Mouse (Mus musculus): ENCODE measurements around the gene Mfsd10.
A peak's percentile ranks its signal among the peaks of the same experiment; 100 is the strongest.
"Not testable (repeated sequence)": the region's sequence is repeated elsewhere in the genome, so short reads cannot be mapped to it uniquely, and the experiment has no call there.

Mfsd10 gene

DNA sequence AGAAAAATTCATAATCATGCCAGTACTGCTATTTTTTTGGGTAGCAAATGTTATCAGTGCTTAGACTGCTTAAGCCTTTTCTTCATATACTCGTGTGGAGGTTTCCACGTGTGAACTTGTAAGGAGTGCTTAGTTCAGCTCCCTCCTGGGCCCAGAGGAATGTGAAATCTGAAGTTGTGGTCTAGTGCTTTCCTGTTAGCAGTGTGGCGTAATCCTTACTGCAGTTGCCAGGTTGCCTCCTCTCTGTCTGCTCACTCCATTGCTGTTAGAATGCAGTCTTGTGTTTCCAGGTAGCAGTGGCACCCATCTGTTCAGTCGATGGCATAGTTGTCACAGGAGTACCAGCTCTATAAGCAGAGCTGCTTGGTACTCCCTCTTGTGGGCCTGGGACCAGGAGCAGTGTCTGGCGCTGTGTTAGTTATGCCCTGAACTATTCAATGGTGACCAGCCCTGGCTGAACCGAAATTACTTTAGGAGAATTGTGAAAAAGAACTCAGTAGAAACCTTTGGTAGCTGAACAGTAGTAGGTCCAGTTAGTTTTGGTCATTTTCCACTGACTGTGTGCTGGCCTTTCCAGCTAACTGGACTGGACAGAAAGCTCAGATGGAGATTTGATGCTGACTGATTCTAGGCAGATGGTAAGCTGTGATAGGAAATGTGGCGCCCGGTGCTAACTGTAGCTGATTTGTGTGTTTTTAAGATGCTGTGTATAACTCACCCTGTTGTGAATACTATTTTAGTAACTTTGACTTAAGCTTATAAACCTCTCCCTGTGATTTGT, 29.7 kb downstream of the Mfsd10 start:
- ATAC-seq (ENCODE audit: insufficient number of reproducible peaks, low FRiP score, low TSS enrichment) = peak; percentile 75

DNA sequence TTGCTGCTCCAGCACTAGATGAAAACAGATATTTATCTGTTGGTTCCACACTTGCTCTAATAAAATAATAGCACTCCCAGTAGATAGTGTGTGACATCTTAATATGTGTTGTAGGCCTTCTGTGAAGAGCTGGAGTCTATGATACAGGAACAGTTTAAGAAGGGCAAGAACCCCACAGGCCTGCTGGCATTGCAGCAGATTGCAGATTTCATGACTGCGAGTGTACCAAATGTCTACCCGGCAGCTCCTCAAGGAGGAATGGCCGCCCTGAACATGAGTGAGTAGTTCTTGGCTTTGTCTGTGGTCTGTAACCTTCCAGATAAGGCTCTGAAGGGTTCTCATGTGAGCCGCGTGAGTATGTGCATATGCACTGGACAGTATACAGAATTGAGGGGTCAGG, 32.4 kb downstream of the Mfsd10 start:
- ATAC-seq (ENCODE audit: insufficient number of reproducible peaks, low FRiP score, low TSS enrichment) = no peak

DNA sequence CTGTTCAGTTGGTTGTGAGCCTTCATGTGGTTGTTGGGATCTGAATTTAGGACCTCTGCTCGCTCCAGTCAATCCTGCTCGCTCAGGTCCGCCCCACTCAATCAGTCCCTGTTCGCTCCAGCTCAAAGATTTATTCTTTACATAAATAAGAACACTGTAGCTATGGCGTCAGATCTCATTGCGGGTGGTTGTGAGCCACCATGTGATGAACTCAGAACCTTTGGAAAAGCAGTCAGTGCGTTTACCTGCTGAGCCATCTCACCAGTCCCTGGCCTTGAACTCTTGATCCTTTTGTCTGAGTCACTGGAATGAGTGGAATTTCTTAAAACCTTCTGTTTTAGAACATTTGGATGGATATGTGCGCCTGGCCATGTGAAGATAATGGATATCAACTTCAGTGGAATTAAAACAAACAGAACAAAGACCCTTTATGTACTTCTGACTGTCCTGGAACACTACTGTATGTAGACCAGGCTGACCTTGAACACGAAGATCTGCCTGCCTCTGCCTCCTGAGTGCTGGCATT, 43.7 kb downstream of the Mfsd10 start:
- no peak for ATAC-seq (ENCODE audit: insufficient number of reproducible peaks, low FRiP score, low TSS enrichment)

DNA sequence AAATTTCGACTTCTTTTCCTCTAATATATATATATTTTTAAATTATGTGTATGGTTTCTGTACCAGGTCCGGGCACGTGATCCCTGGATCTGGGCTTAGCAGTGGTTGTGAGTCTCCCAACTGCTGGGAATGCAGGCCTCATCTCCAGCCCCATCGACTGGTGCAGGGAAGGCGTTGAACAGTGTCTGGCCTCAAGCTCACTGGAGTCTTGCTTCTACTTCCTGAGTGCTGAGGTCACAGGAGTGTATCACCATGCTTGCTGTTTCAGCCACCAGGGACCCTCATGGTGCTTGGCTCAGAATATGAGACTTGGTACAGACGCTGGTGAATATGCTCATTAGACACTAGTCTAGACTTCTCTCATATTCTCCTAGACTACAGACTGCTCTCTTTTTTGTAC, 44.3 kb downstream of the Mfsd10 start:
- ATAC-seq (ENCODE audit: insufficient number of reproducible peaks, low FRiP score, low TSS enrichment) = no peak

DNA sequence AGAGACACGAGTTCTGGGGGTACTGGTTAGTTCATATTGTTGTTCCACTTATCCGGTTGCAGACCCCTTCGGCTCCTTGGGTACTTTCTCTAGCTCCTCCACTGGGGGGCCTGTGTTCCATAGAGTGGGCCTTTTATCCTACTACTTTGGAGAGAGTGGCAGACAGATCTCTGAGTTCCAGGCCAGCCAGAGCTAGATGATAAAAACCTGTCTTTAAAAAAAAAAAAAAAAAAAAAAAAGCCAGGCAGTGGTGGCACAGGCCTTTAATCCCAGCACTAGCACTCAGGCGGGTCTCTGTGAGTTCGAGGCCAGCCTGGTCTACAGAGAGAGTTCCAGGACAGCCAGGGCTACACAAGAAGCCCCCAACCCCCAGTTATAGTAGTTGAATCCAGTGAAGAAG, 44.8 kb downstream of the Mfsd10 start:
- not testable (repeated sequence) for ATAC-seq (ENCODE audit: insufficient number of reproducible peaks, low FRiP score, low TSS enrichment)

DNA sequence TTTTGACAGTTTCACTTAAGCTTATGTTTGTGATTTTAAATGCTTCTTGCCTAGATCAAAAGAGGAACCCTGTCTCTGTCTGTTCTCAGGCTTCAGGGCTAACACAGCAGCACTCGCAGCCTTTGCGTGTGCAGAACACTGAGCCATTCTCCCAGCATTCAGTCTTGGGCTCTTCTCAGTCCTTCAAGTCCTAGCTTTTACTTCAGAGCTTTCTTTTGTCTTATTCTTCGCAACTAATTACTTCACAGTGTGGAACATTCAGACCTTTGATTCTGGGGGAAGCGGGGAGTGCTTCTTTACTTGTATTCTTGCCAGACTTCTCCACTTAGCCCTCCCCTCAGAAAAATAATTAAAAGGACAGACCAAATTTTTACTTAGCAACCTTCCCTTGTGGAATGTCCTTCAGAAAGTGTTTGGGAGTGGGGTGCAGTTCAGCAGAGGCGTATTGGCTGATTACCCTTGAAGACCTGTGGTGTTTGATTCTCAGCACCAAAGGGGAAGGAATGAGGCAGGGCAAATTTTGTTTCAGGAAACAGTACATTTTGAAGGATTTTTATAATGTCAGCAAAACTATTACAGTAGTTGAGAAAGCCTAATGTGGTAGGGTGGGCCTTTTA, 45.5 kb downstream of the Mfsd10 start:
- no peak; the same call in 1 of the 2 replicates for ATAC-seq (ENCODE audit: insufficient number of reproducible peaks, low FRiP score, low TSS enrichment)

DNA sequence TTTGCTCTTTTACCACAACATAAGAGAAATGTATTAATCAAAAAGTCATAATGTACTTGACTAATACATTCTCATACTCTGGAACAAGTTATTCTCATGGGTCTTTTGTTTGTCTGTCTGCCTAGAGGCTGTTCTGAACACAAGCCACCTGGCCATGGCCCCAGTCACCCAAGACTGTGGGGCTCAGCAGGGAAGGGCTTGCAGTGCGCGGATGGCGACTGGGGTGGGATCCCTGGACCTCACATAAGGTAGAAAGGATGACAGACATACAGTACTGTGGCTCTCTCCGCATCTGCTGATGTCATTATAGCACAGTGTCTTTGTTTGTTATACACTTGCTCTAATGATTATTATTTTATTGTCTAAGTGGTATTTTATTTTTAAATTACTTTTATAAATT, 46.3 kb downstream of the Mfsd10 start:
- no peak for ATAC-seq (ENCODE audit: insufficient number of reproducible peaks, low FRiP score, low TSS enrichment)

DNA sequence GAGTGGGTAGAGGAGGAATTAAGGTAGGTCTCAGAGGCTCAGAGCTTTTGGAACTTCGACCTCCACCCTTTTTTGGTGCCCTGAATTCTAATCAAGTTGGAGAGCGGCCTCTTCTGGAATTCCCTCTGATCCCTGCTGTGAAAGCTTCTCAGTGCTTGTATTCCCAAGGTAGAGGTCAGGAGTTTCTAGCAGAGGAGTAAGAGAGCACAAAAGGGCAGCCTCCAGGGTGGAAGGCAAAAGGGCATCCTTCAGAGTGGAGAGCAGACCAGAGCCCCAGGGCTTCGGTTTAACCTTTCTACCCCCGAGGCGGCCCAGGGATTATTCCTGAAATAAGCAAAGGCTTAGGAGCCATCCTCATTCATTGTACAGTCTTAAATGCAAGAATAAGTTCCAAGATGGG, 47.0 kb downstream of the Mfsd10 start:
- no peak for ATAC-seq (ENCODE audit: insufficient number of reproducible peaks, low FRiP score, low TSS enrichment)

DNA sequence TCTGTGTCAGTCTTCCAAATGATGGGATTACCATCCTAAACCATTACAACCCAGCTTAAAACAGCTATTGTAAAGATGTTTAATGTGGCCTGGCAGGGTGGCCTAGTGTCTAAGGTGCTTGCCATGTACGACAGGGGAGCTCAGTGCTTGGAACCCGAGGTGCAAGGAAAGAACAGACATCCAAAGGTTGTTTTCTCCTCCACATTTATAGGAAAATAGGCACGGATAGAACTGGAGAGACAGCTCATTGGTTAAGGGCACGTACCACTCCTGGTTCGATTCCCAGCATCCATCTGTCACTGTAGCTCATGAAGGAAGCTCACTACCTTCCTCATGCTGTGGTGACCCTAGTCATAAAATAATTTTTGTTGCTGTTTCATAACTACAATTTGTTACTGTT, 49.1 kb downstream of the Mfsd10 start:
- no peak for ATAC-seq (ENCODE audit: insufficient number of reproducible peaks, low FRiP score, low TSS enrichment)

DNA sequence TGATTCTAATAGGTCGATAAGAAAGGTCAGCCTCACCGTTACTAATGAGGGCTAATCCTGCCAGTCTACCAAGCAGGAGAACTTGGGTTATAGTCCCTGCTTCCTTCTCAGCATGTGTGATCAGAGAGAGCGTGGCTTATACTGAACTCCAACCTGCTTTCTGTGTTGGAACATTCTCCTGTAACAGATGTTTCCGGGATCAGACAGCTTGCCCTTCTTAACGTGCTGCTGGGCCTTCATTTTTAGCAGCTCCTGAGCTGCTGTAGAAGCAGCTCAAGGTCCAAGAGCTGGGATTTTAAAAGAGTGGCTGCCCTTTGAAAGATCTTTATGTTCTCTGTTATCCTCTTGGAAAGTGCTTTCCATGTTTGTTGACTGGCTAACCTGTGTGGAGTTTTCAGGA, 51.8 kb downstream of the Mfsd10 start:
- no peak for ATAC-seq (ENCODE audit: insufficient number of reproducible peaks, low FRiP score, low TSS enrichment)

Measured in cerebellum, adult (tissue).